Mouse (Mus musculus): Measurements from ENCODE around the gene Mettl16.
"Not testable (repeated sequence)": the region's sequence is repeated elsewhere in the genome, so short reads cannot be mapped to it uniquely, and the experiment has no call there.

Gene Mettl16

GRCm38 (mm10) chr11:74772386-74772785, 1.8 kb downstream of the Mettl16 start:
- DNase-seq (ENCODE audit: low spot score) = no peak

- DNase-seq (ENCODE audit: low spot score) = no peak
Observed at GRCm38 (mm10) chr11:74792874-74793273, 22.2 kb downstream of the Mettl16 start.

DNA sequence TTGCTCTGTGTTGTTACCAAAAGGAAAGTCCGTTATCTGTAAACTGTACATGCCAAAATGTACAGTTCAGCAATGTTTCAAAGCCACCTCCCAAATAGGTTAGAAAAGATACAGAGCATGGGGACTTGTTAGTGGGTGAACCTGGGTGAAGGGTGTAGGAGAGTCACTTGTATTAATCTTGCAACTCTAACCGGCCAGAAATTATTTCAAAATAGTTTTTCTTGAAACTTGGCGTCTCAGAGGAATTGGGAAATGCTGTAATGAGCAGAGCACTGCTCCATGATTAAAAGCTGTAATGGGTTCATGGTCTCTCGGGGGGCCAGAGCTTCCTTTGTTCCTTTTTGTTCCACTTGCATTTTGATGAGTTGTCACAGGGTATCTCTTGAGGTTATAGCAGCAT, 30.0 kb downstream of the Mettl16 start:
- no peak for DNase-seq (ENCODE audit: low spot score)

GRCm38 (mm10) chr11:74804081-74804627, 33.5 kb downstream of the Mettl16 start:
- DNase-seq (ENCODE audit: low spot score) = no peak

DNA sequence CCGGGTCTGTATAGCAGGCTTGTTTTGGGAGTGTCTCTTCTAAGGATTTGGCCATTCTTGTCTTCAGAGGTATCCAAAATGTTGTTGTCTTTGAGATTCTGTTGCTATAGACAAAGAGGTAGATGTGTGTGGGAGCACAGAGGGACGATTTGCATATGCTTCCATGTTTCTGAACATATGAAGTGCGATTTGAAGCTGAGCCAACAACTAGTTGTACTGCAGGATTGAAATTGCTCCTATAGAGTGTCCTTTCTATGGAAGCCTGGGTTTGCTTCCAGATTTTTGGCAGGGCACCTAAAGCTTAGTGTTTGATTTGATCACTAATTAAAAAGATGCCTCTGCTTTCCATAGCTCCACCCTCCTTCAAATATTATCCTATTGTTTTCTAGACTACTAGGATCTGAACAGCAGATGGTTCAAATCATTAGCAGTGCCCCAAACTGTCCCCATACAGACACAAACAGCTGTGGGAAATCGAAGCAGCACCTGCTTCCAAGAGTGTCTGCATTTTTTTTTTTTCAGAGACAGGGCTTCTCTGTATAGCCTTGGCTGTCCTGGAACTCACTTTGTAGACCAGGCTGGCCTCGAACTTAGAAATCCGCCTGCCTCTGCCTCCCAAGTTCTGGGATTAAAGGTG, 36.7 kb downstream of the Mettl16 start:
- no peak for DNase-seq (ENCODE audit: low spot score)

DNA sequence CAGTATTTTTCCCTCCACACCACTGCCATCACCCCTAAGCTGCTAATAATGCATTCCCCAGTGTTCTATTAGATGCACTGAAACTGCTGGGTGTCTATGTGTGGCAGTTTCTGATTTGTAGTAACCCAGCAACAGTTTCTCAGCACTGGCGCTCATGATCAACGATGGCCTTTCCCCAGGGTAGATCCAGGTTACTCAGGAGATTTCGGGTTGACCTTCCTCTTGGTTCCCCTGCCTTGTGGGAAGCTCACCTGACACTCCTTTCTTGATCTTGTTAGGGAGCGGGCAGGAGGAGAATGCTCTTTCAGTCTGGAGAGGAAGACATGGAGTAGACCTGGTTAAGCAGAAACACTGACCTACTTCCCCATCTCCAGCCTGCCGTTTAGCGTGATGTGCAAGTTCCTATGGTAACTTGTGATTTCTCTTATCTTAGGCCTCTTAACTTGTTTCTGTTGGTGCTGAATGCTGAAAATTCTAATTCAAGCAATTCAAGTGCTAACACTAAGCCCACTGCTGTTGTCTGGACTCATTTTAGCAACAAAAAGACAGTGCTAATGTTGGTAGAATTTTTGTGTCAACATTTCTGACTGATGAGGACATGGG, 37.7 kb downstream of the Mettl16 start:
- no peak for DNase-seq (ENCODE audit: low spot score)

DNA sequence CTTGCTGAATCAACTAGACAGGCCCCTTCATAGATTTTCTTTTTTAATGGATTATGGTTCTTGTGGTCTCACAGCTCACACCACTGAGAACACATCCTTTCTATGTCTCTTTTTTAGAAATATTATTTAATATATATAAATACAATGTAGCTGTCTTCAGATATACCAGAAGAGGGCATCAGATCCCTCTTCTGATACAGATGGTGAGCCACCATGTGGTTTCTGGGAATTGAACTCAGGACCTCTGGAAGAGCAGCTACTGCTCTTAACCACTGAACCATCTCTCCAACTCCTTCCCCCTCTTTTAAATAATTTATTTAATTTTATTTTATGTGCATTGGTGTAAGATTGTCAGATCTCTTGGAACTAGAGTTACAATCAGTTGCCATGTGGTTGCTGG, 39.5 kb downstream of the Mettl16 start:
- no peak for DNase-seq (ENCODE audit: low spot score)

- DNase-seq (ENCODE audit: low spot score) = not testable (repeated sequence)
Observed at GRCm38 (mm10) chr11:74811027-74811426, 40.4 kb downstream of the Mettl16 start.

DNA sequence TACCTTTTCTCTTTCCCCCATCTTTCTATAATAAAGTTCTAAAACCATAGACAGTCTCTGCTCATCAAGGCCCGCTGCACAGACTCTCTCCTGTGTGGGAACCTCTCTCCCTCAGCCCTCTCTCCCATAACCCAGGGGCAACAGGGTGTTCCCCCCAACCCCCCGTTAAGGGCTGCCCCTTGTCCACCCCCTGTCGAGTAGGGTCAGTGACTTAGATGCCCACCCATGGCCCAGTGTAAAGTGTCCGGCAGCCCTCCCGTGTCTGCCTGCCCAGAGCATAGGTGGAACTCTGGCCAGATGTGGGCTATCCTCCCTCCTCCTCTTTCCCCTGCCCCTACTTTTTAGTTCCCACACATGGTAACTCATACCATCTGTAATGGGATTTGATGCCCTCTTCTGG, 40.9 kb downstream of the Mettl16 start:
- no peak for DNase-seq (ENCODE audit: low spot score)

- no peak for DNase-seq (ENCODE audit: low spot score)
Observed at GRCm38 (mm10) chr11:74815795-74816194, 45.2 kb downstream of the Mettl16 start.

DNA sequence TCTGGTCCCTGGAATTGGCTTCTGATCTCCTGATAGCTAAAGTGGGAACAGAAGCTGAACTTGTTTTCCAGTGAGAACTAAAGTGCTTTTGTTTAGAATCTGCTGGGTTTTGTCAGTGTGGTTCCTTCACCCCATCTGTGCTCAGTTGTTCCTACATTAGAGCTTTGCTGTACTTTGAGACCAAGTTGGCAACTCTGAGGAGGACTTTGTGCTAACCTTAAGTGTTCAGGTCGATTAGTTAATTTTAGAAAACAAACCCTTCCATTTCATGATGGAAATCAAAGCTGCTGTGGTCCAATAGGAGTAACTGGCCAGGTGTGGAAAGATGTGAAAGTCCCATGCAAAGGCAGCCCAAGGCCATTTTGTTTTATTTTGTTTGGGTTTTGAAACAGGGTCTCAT, 50.3 kb downstream of the Mettl16 start:
- DNase-seq (ENCODE audit: low spot score) = no peak

GRCm38 (mm10) chr11:74821463-74821862, 50.8 kb downstream of the Mettl16 start:
- DNase-seq (ENCODE audit: low spot score) = peak; percentile 48

DNA sequence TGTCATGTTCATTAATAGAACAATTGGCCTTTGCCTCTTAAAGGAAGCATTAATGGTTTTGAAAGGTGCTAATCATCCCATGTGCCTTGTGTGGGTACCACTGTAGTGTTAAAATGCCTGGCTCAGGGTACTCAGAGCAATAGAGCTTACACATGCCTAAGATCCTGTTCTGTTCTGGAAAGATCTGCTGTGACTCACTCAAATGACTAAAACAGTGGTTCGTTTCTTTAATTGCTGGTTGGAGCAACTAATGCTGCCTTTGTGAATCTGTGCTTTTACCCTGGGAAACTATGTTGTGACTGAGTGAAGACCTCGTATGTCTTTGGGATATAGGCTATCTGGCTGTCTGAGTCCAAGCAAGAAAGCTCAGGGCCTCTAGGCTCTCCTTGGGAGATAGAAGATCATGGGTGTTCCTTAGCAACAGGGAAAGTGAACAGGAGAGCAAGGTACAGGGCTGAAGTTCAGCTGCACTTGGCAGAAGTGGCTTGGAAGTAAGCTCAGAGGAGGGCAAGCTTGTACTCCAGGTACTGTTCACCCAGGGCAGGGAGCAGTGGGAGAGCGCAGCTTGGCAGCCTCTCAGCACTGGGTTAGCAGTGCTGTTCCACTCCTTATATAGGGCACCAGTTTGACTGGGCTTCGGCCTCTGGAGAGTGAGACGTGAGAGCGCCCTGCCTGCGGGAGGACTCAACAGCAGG, 52.3 kb downstream of the Mettl16 start:
- DNase-seq (ENCODE audit: low spot score) = no peak

- DNase-seq (ENCODE audit: low spot score) = peak; percentile 62
Observed at GRCm38 (mm10) chr11:74826151-74826550, 55.5 kb downstream of the Mettl16 start.

- DNase-seq (ENCODE audit: low spot score) = no peak
Observed at GRCm38 (mm10) chr11:74826702-74827101, 56.1 kb downstream of the Mettl16 start.

DNA sequence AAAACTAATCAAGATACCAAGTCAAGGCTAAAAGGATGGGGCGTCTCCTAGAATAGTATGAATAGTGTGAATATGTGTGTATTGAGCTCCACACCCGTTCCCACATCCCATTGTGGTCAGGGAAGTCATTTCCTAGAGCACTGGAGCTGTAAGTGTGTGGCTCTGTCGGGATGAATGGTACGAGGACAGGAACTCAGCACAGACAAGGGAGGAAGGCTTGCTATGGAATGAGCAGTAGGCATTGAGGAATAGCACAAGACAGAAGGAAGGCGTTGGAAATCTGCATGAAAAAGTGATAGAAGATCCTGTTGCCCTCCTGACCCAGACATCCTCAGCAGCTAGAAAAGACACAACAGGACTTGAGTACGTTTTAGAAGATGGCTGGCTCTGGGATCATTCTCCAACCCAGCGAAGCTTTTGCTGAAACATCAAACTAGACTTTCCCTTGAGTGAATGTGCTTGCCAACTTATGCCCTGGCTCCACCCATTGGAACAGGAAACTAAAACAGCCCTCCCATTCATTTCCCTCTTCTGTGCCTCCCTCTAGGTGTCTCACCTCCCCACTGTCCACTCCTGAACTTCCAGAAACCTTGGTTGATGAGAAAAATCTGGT, 57.3 kb downstream of the Mettl16 start:
- no peak for DNase-seq (ENCODE audit: low spot score)

DNA sequence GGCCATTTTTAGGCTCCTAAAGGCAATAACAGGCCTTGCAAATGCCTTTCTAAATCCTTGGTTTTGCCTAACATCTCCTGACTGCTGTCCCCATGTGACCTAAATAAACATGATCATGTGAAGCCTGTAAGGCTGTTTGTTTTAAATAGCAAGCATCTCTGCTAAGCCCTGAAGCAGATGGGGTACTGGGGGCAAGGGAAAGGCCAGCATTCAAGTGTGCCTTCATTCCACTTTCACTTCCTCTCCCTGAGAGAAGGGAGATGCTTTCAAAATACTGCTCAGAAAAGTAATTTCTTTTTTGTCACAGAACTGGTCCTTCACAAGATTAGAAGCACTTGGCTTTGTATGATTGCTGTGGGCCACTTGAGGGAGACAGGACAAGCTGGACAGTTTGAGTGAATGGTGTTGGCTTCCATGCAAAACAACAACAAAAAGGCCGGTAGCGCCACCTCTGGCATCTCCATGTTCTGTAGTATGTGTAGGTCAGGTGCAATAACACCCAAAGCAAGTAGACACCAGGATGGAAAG, 57.8 kb downstream of the Mettl16 start:
- DNase-seq (ENCODE audit: low spot score) = no peak

GRCm38 (mm10) chr11:74828965-74829550, 58.4 kb downstream of the Mettl16 start:
- DNase-seq (ENCODE audit: low spot score) = no peak

GRCm38 (mm10) chr11:74829812-74830211, 59.2 kb downstream of the Mettl16 start:
- DNase-seq (ENCODE audit: low spot score) = peak; percentile 89

DNA sequence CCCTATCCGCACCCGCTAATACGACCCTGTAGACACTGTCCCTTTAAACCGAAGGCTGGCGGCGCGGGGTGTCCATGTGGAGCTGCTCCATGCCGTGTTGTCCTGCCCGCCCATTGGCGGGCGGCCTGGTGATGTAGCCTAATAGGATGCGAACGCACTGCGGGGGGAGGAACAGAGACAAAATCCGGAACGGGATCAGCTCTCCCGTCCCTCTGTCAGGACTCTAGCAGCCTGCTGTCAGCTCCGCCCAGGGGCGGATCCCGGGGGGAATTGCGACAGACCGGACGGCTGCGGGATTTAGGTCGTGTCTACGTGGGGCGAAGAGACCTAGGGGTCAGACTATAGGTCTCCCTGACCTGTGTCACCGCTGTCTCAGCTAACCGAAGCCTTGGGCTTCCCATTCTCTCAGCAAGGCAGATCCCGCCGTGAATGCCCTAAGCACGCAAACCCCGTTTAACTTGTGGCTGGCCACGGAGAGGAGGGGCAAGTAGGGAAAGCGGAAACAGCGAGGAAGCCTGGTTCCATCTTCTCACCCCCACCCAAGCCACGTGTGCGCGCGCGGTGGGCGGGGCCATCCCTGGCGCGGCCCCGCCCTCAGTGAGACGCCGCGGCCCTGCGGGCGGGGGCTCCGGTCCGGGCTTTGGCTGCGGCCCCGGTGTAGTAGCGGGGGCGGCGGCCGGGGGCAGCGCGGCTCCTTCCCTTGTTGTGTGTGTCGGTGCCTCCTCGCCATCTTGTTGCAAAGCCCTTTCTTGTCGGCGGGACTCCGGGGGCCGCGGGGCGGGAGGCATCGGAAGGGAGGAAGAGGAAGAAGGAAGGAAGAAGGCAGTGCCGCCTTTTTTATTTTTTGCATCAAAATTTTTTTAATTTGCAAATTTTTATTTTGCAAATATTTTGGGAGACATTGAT, 59.9 kb downstream of the Mettl16 start, which contains the start of gene Mnt:
Gene Mnt (plus strand): TSS at position 665 of the 906 bp plus-strand sequence.
- DNase-seq (ENCODE audit: low spot score) = peak; percentile 98

GRCm38 (mm10) chr11:74831191-74831605, 60.6 kb downstream of the Mettl16 start:
- DNase-seq (ENCODE audit: low spot score) = peak; percentile 64
